Mouse (Mus musculus) lung, adult 2 months (tissue): ENCODE results near the gene P4hb. TPM values are rescaled to one million over a fixed set of nuclear protein-coding genes. Genes with fewer than 3 reads are reported as not detected.
A peak's percentile ranks its signal among the peaks of the same experiment; 100 is the strongest.
"Not testable (repeated sequence)": the region's sequence is repeated elsewhere in the genome, so short reads cannot be mapped to it uniquely, and the experiment has no call there.

Source experiments
- DNase-seq: peaks from one replicate; pipeline ENCODE4 v3.0.0; 2022
- H3K4me1 ChIP-seq: fragments of 200-500 bp; 2 replicates; pipeline ENCODE4 v1.6.1; 2011; ENCODE audit warnings: low read length; ENCODE audit not compliant: control insufficient read depth, insufficient read depth
- H3K4me3 ChIP-seq: fragments of 200-500 bp; replicated peaks from 2 replicates; pipeline ENCODE3; 2011; ENCODE audit warnings: low read depth, mild to moderate bottlenecking, control low read depth, low read length; ENCODE audit errors: extremely low read depth
- CTCF ChIP-seq: fragments of 200-500 bp; IDR thresholded peaks from 2 replicates; pipeline ENCODE4 v1.5.1; 2011; ENCODE audit warnings: mild to moderate bottlenecking, low read length, control low read depth; ENCODE audit not compliant: insufficient read depth
- POLR2A ChIP-seq: fragments of 200-500 bp; IDR thresholded peaks from 2 replicates; pipeline ENCODE4 v1.6.1; 2011; ENCODE audit warnings: low read depth, mild to moderate bottlenecking, control low read depth, low read length, borderline replicate concordance; ENCODE audit errors: extremely low read depth
- WGBS: fragments of 180-500 bp; shearing (Covaris S2); methylation state at CpG from one replicate; pipeline ENCODE4 v1.1.7; 2018; 5-methylcytosine and 5-hydroxymethylcytosine counted together
- polyA plus RNA-seq: library from polyadenylated mRNA; depleted of rRNA; stranded (reverse); fragments of >200 nt; gene quantifications from 2 replicates; pipeline ENCODE4 v1.2.3, GENCODE M21; 2012

P4hb gene
- polyA plus RNA-seq, 1 experiment: 254 TPM

- no peak for DNase-seq
- no peak overlapping the region for H3K4me3 ChIP-seq
- 86% methylated on average over 3 of the region's 3 CpGs for WGBS
- H3K4me1 ChIP-seq: peaks cover 12% of the 10 kb centered on the region
- TF ChIP-seq POLR2A (no peak), CTCF (no peak)
These were observed 27.7 kb upstream of the P4hb start for GRCm38 (mm10) chr11:120600716-120601115.

- WGBS: 41% methylated on average over 17 of the region's 17 CpGs
- Histone ChIP-seq H3K4me3 (peak overlapping the region; percentile 55), H3K4me1 (peaks cover 12% of the 10 kb centered on the region)
- TF ChIP-seq POLR2A: no peak
- TF ChIP-seq CTCF: no peak
- no peak for DNase-seq
These were observed 26.0 kb upstream of the P4hb start for GRCm38 (mm10) chr11:120598990-120599549.

- WGBS: under 1% methylated on average over 88 of the region's 88 CpGs
- Histone ChIP-seq H3K4me3 (peak within 1 kb of the TSS; percentile 61), H3K4me1 (peaks cover 12% of the 10 kb centered on the region)
- DNase-seq: peak; percentile 93
- TF ChIP-seq POLR2A (peak; percentile 71; the same call in 1 of the 2 replicates), CTCF (no peak)
These were observed 25.4 kb upstream of the P4hb start, which contains the start of the genes Alyref and Anapc11 for GRCm38 (mm10) chr11:120598283-120598989. Gene Alyref, minus strand, starts transcription at chr11:120598365. Gene Anapc11, plus strand, starts transcription at chr11:120598421.

DNA sequence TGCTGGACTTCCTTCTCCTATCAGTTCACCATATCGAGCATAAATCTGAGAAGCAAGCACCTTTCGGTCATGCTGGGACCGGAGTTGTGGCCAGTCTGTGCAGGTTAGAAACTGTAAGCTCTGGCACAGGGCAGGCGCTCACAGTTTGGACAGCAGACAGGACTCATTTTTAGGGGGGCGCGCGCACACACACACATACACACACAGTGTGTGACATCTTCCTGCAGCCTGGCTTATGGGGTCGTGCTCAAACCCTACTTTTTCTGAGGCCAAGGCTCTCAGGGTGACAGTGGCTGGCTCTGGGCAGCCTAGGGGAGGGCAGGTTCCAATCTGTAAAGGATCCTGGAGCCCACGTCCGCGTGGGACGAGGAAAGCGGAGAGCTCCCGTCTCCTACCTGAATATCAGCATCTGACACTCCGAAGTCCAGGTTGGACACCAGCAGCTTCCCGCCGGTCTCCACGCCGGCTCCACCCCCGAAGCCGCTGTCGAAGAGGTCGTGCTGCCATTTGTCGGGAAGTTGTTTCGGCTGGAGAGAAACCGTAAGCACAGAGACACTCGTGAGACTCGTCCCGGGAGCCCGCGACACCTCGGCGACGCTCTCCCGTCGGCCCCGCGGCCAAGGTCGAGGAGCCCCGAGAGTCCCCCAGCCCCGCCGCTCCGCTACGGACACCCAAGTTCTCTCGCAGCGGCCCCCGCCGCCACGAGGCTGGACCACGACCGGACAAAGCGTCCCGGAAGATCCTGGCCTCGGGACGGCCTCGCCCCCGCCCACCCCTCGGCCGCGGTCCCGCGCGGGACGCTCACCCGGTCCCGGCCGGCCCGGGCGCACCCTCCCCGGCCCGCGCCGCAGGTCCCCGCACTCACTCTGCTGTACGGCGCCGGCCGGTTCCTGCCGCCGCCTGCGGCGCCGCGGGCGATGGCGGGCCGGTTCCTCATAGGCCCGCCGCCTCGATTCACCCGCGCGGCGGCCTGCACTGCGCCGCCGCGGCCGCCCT lies 24.5 kb upstream of the P4hb start:
- peak overlapping the region; percentile 61 for H3K4me3 ChIP-seq
- peaks cover 12% of the 10 kb centered on the region for H3K4me1 ChIP-seq
- TF ChIP-seq POLR2A: no peak
- TF ChIP-seq CTCF: no peak
- WGBS: 4% methylated on average over 98 of the region's 99 CpGs
- DNase-seq: no peak

- 75% methylated on average over 6 of the region's 6 CpGs for WGBS
- Histone ChIP-seq H3K4me1 (no peaks in the 10 kb centered on the region), H3K4me3 (no peak overlapping the region)
- no peak for DNase-seq
- TF ChIP-seq CTCF (no peak), POLR2A (no peak)
These were observed 15.5 kb upstream of the P4hb start for GRCm38 (mm10) chr11:120588531-120588930.

- WGBS: 100% methylated on average over 1 of the region's 1 CpGs
These were observed 10.9 kb upstream of the P4hb start for GRCm38 (mm10) chr11:120583937-120584336.

GRCm38 (mm10) chr11:120582982-120583293 lies 9.9 kb upstream of the P4hb start:
- H3K4me3 ChIP-seq, DNase-seq: not testable (repeated sequence)
- H3K4me1 ChIP-seq: peaks cover 17% of the 10 kb centered on the region
- WGBS: 92% methylated on average over 2 of the region's 2 CpGs

More at GRCm38 (mm10) chr11:120583937-120584336, 10.9 kb upstream of the P4hb start:
- TF ChIP-seq CTCF: no peak
- no peak for TF ChIP-seq POLR2A
- no peak overlapping the region for H3K4me3 ChIP-seq
- H3K4me1 ChIP-seq: peaks cover 15% of the 10 kb centered on the region
- no peak for DNase-seq

DNA sequence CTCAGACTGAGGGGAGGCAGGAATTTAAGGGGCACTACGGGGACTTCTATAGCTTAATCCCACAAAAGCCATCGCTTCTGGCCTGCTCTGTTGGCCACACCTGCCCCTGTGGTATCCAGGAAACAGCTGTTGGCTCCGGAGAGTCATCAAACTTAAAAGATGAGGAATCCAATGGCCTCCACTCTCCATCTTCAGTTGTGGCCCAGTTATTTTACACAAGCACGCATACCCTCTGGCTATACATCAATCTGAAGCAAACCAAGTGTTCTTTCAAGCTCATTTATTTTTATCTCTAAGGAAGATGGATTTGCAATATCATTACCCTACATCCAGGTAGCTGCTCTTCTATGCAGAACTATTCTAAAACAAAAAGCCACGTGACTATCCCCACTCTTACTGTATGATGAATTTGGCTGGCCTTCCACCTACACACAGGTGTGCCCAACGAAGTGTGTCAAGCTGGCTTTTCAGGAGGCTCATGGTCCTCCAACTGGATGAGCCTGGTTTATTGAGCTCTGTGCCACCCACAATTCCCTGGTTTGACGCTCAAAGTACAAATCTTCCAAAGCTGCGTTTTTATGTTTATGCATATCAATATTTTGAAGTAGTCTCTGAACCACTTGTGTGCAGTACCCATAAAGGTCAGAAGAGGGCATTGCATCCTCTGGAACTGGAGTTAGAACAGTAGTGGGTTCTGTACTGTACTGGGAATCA lies 9.4 kb upstream of the P4hb start:
- TF ChIP-seq CTCF (peak; percentile 27; the same call in 1 of the 2 replicates), POLR2A (no peak)

More for the DNA sequence above, 9.4 kb upstream of the P4hb start:
- Histone ChIP-seq H3K4me3 (peak overlapping the region; percentile 97), H3K4me1 (peaks cover 17% of the 10 kb centered on the region)
- WGBS: 50% methylated on average over 8 of the region's 8 CpGs
- peak; percentile 32 for DNase-seq
